Mouse (Mus musculus) myocyte (in vitro differentiated cells): ENCODE results near the gene Slc4a10. TPM values are rescaled to one million over a fixed set of nuclear protein-coding genes. Genes with fewer than 3 reads are reported as not detected.

Experiments
- H3K27me3 ChIP-seq: one replicate; pipeline ENCODE4 v1.6.1; 2011; ENCODE audit not compliant: control insufficient read depth, insufficient read depth, insufficient read length
- H3K36me3 ChIP-seq: one replicate; pipeline ENCODE4 v1.6.1; 2011; ENCODE audit not compliant: control insufficient read depth, insufficient read depth
- H3K4me2 ChIP-seq: one replicate; pipeline ENCODE4 v1.6.1; 2011; ENCODE audit warnings: low read depth, control low read depth
- H3K4me3 ChIP-seq: one replicate; pipeline ENCODE4 v1.5.1; 2011; ENCODE audit warnings: mild to moderate bottlenecking, control low read depth, moderate library complexity
- H3K79me2 ChIP-seq: one replicate; pipeline ENCODE4 v1.6.1; 2011; ENCODE audit not compliant: control insufficient read depth, insufficient read depth
- H3ac ChIP-seq: one replicate; pipeline ENCODE4 v1.6.1; 2011; ENCODE audit not compliant: control insufficient read depth, insufficient read length
- CEBPB ChIP-seq: IDR thresholded peaks from 2 replicates; pipeline ENCODE4 v1.6.1; 2011; ENCODE audit warnings: mild to moderate bottlenecking, moderate library complexity; ENCODE audit not compliant: poor library complexity, insufficient read depth, severe bottlenecking
- E2F4 ChIP-seq: IDR thresholded peaks from one replicate; pipeline ENCODE4 v1.6.1; 2011; ENCODE audit warnings: mild to moderate bottlenecking, control low read depth, moderate library complexity; ENCODE audit not compliant: insufficient read depth
- MAX ChIP-seq: IDR thresholded peaks from one replicate; pipeline ENCODE4 v1.6.1; 2011; ENCODE audit warnings: low read depth, mild to moderate bottlenecking, control low read depth
- MYOD1 ChIP-seq, 3 experiments: IDR thresholded peaks; one replicate each; pipeline ENCODE4 v1.6.1; 2011; ENCODE audit warnings: control low read depth in 2 of 3, low read depth in 2 of 3, mild to moderate bottlenecking in 2 of 3, moderate library complexity in 1 of 3; ENCODE audit not compliant: insufficient read length in 2 of 3, control insufficient read depth in 1 of 3
- MYOG ChIP-seq, 3 experiments: IDR thresholded peaks; one replicate each; pipeline ENCODE4 v1.6.1; 2011; ENCODE audit warnings: control low read depth in 2 of 3, low read depth in 2 of 3, mild to moderate bottlenecking in 2 of 3; ENCODE audit not compliant: insufficient read length in 2 of 3, control insufficient read depth in 1 of 3, insufficient read depth in 1 of 3
- POLR2A ChIP-seq: IDR thresholded peaks from one replicate; pipeline ENCODE4 v1.6.1; 2011; ENCODE audit warnings: low read depth, mild to moderate bottlenecking, control low read depth, moderate library complexity; ENCODE audit not compliant: insufficient read length
- POLR2AphosphoS2 ChIP-seq: IDR thresholded peaks from one replicate; pipeline ENCODE4 v1.6.1; 2011; ENCODE audit warnings: low read depth, control low read depth; ENCODE audit not compliant: insufficient read length
- REST ChIP-seq: IDR thresholded peaks from one replicate; pipeline ENCODE4 v1.6.1; 2011; ENCODE audit warnings: mild to moderate bottlenecking, control low read depth, moderate library complexity; ENCODE audit not compliant: insufficient read depth, insufficient read length
- SRF ChIP-seq: IDR thresholded peaks from one replicate; pipeline ENCODE4 v1.6.1; 2011; ENCODE audit warnings: low read depth; ENCODE audit not compliant: control insufficient read depth, insufficient read length
- TCF12 ChIP-seq: IDR thresholded peaks from one replicate; pipeline ENCODE4 v1.6.1; 2011; ENCODE audit warnings: mild to moderate bottlenecking, control low read depth; ENCODE audit not compliant: poor library complexity, insufficient read depth, severe bottlenecking
- TCF3 ChIP-seq: IDR thresholded peaks from one replicate; pipeline ENCODE4 v1.6.1; 2011; ENCODE audit warnings: low read depth, control low read depth; ENCODE audit not compliant: insufficient read length
- USF1 ChIP-seq: IDR thresholded peaks from one replicate; pipeline ENCODE4 v1.6.1; 2011; ENCODE audit warnings: low read depth, mild to moderate bottlenecking, control low read depth, moderate library complexity
- polyA plus RNA-seq: library from polyadenylated mRNA; unstranded; fragments of >200 nt; fragmentation: generic; extraction: Trizol; gene quantifications from one replicate; pipeline ENCODE4 v1.2.1, GENCODE M21; 2012; ENCODE audit warnings: missing spikeins

The Slc4a10 gene
- polyA plus RNA-seq, 1 experiment = not detected

- Histone ChIP-seq H3K27me3 (no peaks in the 10 kb centered on the region), H3K36me3 (no peaks in the 10 kb centered on the region), H3ac (no peak overlapping the region), H3K4me3 (no peak overlapping the region), H3K4me2 (no peak overlapping the region), H3K79me2 (no peaks in the 10 kb centered on the region)
- TF ChIP-seq POLR2AphosphoS2 (no peak), CEBPB (no peak), MYOD1 (IDR thresholded peaks at IDR 0.05; ENCODE audit: control insufficient read depth in 1 of 3, insufficient read length in 2 of 3, low read depth in 2 of 3) (no peak), E2F4 (no peak), SRF (no peak), MYOG (IDR thresholded peaks at IDR 0.05; ENCODE audit: control insufficient read depth in 1 of 3, insufficient read depth in 1 of 3, insufficient read length in 2 of 3, low read depth in 2 of 3) (no peak), MAX (no peak), USF1 (no peak), POLR2A (no peak), REST (no peak), TCF3 (no peak), TCF12 (no peak)
Observed at GRCm38 (mm10) chr2:62231271-62231670, 185.0 kb downstream of the Slc4a10 start.

- no peak overlapping the region for H3K4me3 ChIP-seq
- H3K79me2 ChIP-seq = no peaks in the 10 kb centered on the region
- no peak for TF ChIP-seq USF1
- TF ChIP-seq SRF = no peak
- TF ChIP-seq TCF3 = no peak
- no peak for TF ChIP-seq POLR2AphosphoS2
- no peak for TF ChIP-seq REST
- TF ChIP-seq POLR2A = no peak
- no peak for TF ChIP-seq TCF12
- no peak for TF ChIP-seq E2F4
- no peak for TF ChIP-seq MYOG (IDR thresholded peaks at IDR 0.05; ENCODE audit: control insufficient read depth in 1 of 3, insufficient read depth in 1 of 3, insufficient read length in 2 of 3, low read depth in 2 of 3)
- TF ChIP-seq CEBPB = no peak
- TF ChIP-seq MYOD1 (IDR thresholded peaks at IDR 0.05; ENCODE audit: control insufficient read depth in 1 of 3, insufficient read length in 2 of 3, low read depth in 2 of 3) = no peak
- TF ChIP-seq MAX = no peak
- H3ac ChIP-seq = no peak overlapping the region
- H3K27me3 ChIP-seq = no peaks in the 10 kb centered on the region
- no peaks in the 10 kb centered on the region for H3K36me3 ChIP-seq
- no peak overlapping the region for H3K4me2 ChIP-seq
Observed at GRCm38 (mm10) chr2:62244167-62244566, 197.9 kb downstream of the Slc4a10 start.

GRCm38 (mm10) chr2:62268467-62268866, 222.2 kb downstream of the Slc4a10 start:
- Histone ChIP-seq H3K4me3 (no peak overlapping the region), H3K27me3 (no peaks in the 10 kb centered on the region), H3K36me3 (no peaks in the 10 kb centered on the region), H3K79me2 (no peaks in the 10 kb centered on the region), H3ac (no peak overlapping the region), H3K4me2 (no peak overlapping the region)
- TF ChIP-seq E2F4 (no peak), MAX (no peak), REST (no peak), TCF3 (no peak), MYOD1 (IDR thresholded peaks at IDR 0.05; ENCODE audit: control insufficient read depth in 1 of 3, insufficient read length in 2 of 3, low read depth in 2 of 3) (no peak), MYOG (IDR thresholded peaks at IDR 0.05; ENCODE audit: control insufficient read depth in 1 of 3, insufficient read depth in 1 of 3, insufficient read length in 2 of 3, low read depth in 2 of 3) (no peak), POLR2AphosphoS2 (no peak), CEBPB (no peak), POLR2A (no peak), SRF (no peak), TCF12 (no peak)

- Histone ChIP-seq H3K4me3 (no peak overlapping the region), H3K79me2 (no peaks in the 10 kb centered on the region), H3K27me3 (no peaks in the 10 kb centered on the region), H3K36me3 (no peaks in the 10 kb centered on the region), H3K4me2 (no peak overlapping the region), H3ac (no peak overlapping the region)
- TF ChIP-seq POLR2A = no peak
- TF ChIP-seq CEBPB = no peak
- TF ChIP-seq MYOG (IDR thresholded peaks at IDR 0.05; ENCODE audit: control insufficient read depth in 1 of 3, insufficient read depth in 1 of 3, insufficient read length in 2 of 3, low read depth in 2 of 3) = no peak
Observed at GRCm38 (mm10) chr2:62271840-62272239, 225.6 kb downstream of the Slc4a10 start.

- H3K4me2 ChIP-seq = peak overlapping the region; percentile 8
- no peaks in the 10 kb centered on the region for H3K79me2 ChIP-seq
- no peak overlapping the region for H3K4me3 ChIP-seq
- H3K36me3 ChIP-seq = no peaks in the 10 kb centered on the region
- no peak overlapping the region for H3ac ChIP-seq
- no peaks in the 10 kb centered on the region for H3K27me3 ChIP-seq
- TF ChIP-seq MYOG (IDR thresholded peaks at IDR 0.05; ENCODE audit: control insufficient read depth in 1 of 3, insufficient read depth in 1 of 3, insufficient read length in 2 of 3, low read depth in 2 of 3) = no peak
- TF ChIP-seq REST = no peak
- TF ChIP-seq TCF12 = no peak
- TF ChIP-seq TCF3 = no peak
- TF ChIP-seq USF1 = no peak
- TF ChIP-seq SRF = no peak
- no peak for TF ChIP-seq POLR2AphosphoS2
- TF ChIP-seq MAX = no peak
- no peak for TF ChIP-seq POLR2A
- no peak for TF ChIP-seq CEBPB
- TF ChIP-seq MYOD1 (IDR thresholded peaks at IDR 0.05; ENCODE audit: control insufficient read depth in 1 of 3, insufficient read length in 2 of 3, low read depth in 2 of 3) = no peak
- TF ChIP-seq E2F4 = no peak
Observed at GRCm38 (mm10) chr2:62278779-62279178, 232.5 kb downstream of the Slc4a10 start.
